In genomic region chr5:115362819-115363714, GRCm38 (mm10) we compare ENCODE assay signal across 12 mouse cellular contexts. TPM values are rescaled to one million over a fixed set of nuclear protein-coding genes. Genes with fewer than 3 reads are reported as not detected.
DNase-seq lines count a peak whose midpoint lies in the region; ATAC-seq lines count a peak whose summit lies in the region.
"Had no signal": no experiment of that assay in that cellular context is flagged by ENCODE, and none has a peak within 500 bp of the region (broad histone marks: within the 10 kb centered on the region; RNA-seq: fewer than 3 reads in every experiment).

No protein-coding gene starts in this region.

- no peaks in the 10 kb centered on the region for H3K27me3 ChIP-seq in kidney, embryonic 15.5 days
- H3K27me3 ChIP-seq in hindbrain, embryonic 12.5 days, result no peaks in the 10 kb centered on the region
- H3K27me3 ChIP-seq in neural tube, embryonic 12.5 days (replicated peaks), result no peaks in the 10 kb centered on the region
- H3K27me3 ChIP-seq: lung, embryonic 15.5 days; stomach, embryonic 15.5 days had no signal

- ATAC-seq in kidney, embryonic 15.5 days (replicated peaks; ENCODE audit: low FRiP score), result no peak
- ATAC-seq in hindbrain, embryonic 12.5 days (ENCODE audit: low FRiP score), result no peak
- peak; percentile 50; the same call in 1 of the 2 replicates for ATAC-seq in neural tube, embryonic 12.5 days (ENCODE audit: low FRiP score, low read depth)
- no peak for ATAC-seq in megakaryocyte progenitor cell, adult 5-6 weeks (replicated peaks; ENCODE audit: poor library complexity)
- ATAC-seq in erythroblast, adult 5-6 weeks (replicated peaks; ENCODE audit: low FRiP score, poor library complexity, severe bottlenecking), result no peak

- H3K9ac ChIP-seq in kidney, embryonic 15.5 days, result no peak overlapping the region
- H3K9ac ChIP-seq in hindbrain, embryonic 12.5 days, result no peak overlapping the region; the same call in 1 of the 2 replicates
- H3K9ac ChIP-seq in neural tube, embryonic 12.5 days, result no peak overlapping the region
- H3K9ac ChIP-seq: lung, embryonic 15.5 days; stomach, embryonic 15.5 days had no signal

- H3K9me3 ChIP-seq in kidney, embryonic 15.5 days (replicated peaks), result no peaks in the 10 kb centered on the region
- no peaks in the 10 kb centered on the region for H3K9me3 ChIP-seq in hindbrain, embryonic 12.5 days (replicated peaks)
- H3K9me3 ChIP-seq in neural tube, embryonic 12.5 days, result no peaks in the 10 kb centered on the region
- H3K9me3 ChIP-seq: lung, embryonic 15.5 days; stomach, embryonic 15.5 days had no signal

- 21% methylated on average over 19 of the region's 19 CpGs for WGBS in kidney, embryonic 15.5 days
- 10% methylated on average over 19 of the region's 19 CpGs for WGBS in hindbrain, embryonic 12.5 days
- WGBS in neural tube, embryonic 12.5 days, result 11% methylated on average over 19 of the region's 19 CpGs

- H3K4me1 ChIP-seq in kidney, embryonic 15.5 days, result peaks cover 16% of the 10 kb centered on the region
- H3K4me1 ChIP-seq in hindbrain, embryonic 12.5 days, result peaks cover 9% of the 10 kb centered on the region; the same call in 1 of the 2 replicates
- H3K4me1 ChIP-seq in neural tube, embryonic 12.5 days, result peaks cover 8% of the 10 kb centered on the region; the same call in 1 of the 2 replicates
- H3K4me1 ChIP-seq: lung, embryonic 15.5 days; stomach, embryonic 15.5 days had no signal

- H3K4me3 ChIP-seq in kidney, embryonic 15.5 days (replicated peaks), result no peak overlapping the region
- H3K4me3 ChIP-seq in hindbrain, embryonic 12.5 days, result no peak overlapping the region
- no peak overlapping the region for H3K4me3 ChIP-seq in neural tube, embryonic 12.5 days
- H3K4me3 ChIP-seq: lung, embryonic 15.5 days; stomach, embryonic 15.5 days had no signal

- H3K36me3 ChIP-seq in kidney, embryonic 15.5 days, result no peaks in the 10 kb centered on the region
- no peaks in the 10 kb centered on the region for H3K36me3 ChIP-seq in hindbrain, embryonic 12.5 days
- no peaks in the 10 kb centered on the region for H3K36me3 ChIP-seq in neural tube, embryonic 12.5 days
- H3K36me3 ChIP-seq: lung, embryonic 15.5 days; stomach, embryonic 15.5 days had no signal

- no peak overlapping the region for H3K27ac ChIP-seq in kidney, embryonic 15.5 days
- peak overlapping the region; percentile 66 for H3K27ac ChIP-seq in hindbrain, embryonic 12.5 days
- peak overlapping the region; percentile 21; the same call in 1 of the 2 replicates for H3K27ac ChIP-seq in neural tube, embryonic 12.5 days
- H3K27ac ChIP-seq: lung, embryonic 15.5 days; stomach, embryonic 15.5 days had no signal

- no peak for DNase-seq in kidney, postnatal 4 days
- DNase-seq in embryo, embryonic 10.5 days (ENCODE audit: low spot score), result peak; percentile 59
- DNase-seq in retina, postnatal 1 day, result no peak
- DNase-seq: cerebellum, adult 9-11 months; heart, postnatal 4 days had no signal

- peak overlapping the region; percentile 7; the same call in 1 of the 2 replicates for H3K4me2 ChIP-seq in kidney, embryonic 15.5 days
- no peak overlapping the region for H3K4me2 ChIP-seq in hindbrain, embryonic 12.5 days (replicated peaks)
- H3K4me2 ChIP-seq in neural tube, embryonic 12.5 days (replicated peaks), result peak overlapping the region; percentile 41
- H3K4me2 ChIP-seq: lung, embryonic 15.5 days; stomach, embryonic 15.5 days had no signal

RNA-seq across cellular contexts. Expression of gene Cox6a1, which starts 14.3 kb away (rescaled TPM):
- polyA plus RNA-seq in kidney, embryonic 15.5 days (2015; fragmentation: Nextera tagmentation; extraction: Ambion mirVana), result 981 and 995 TPM in 2 replicates
- polyA plus RNA-seq in hindbrain, embryonic 12.5 days (2016; fragmentation: Nextera tagmentation; extraction: Ambion mirVana), result 728 and 823 TPM in 2 replicates
- polyA plus RNA-seq in neural tube, embryonic 12.5 days (2016; fragmentation: Nextera tagmentation; extraction: Ambion mirVana), result 884 and 947 TPM in 2 replicates
- total RNA-seq in megakaryocyte progenitor cell, adult 5-6 weeks (2015), result 365 and 372 TPM in 2 replicates
- total RNA-seq in megakaryocyte progenitor cell, adult 5-6 weeks (2017), result 67.5 and 102 TPM in 2 replicates
- 164 and 167 TPM in 2 replicates for total RNA-seq in erythroblast, adult 5-6 weeks (2015; ENCODE audit: low replicate concordance)
- total RNA-seq in erythroblast, adult 5-6 weeks (2017; ENCODE audit: low replicate concordance), result 24.7 and 54.8 TPM in 2 replicates

RNA-seq across cellular contexts. Expression of gene Triap1, which starts 22.0 kb away (rescaled TPM):
- polyA plus RNA-seq in kidney, embryonic 15.5 days (2015; fragmentation: Nextera tagmentation; extraction: Ambion mirVana), result 56.2 and 58.2 TPM in 2 replicates
- 49.5 and 54.5 TPM in 2 replicates for polyA plus RNA-seq in hindbrain, embryonic 12.5 days (2016; fragmentation: Nextera tagmentation; extraction: Ambion mirVana)
- 52.2 and 54.8 TPM in 2 replicates for polyA plus RNA-seq in neural tube, embryonic 12.5 days (2016; fragmentation: Nextera tagmentation; extraction: Ambion mirVana)
- 39.1 and 43.1 TPM in 2 replicates for total RNA-seq in megakaryocyte progenitor cell, adult 5-6 weeks (2015)
- 17.7 and 25.3 TPM in 2 replicates for total RNA-seq in megakaryocyte progenitor cell, adult 5-6 weeks (2017)
- total RNA-seq in erythroblast, adult 5-6 weeks (2015; ENCODE audit: low replicate concordance), result 9.6 and 9.8 TPM in 2 replicates
- total RNA-seq in erythroblast, adult 5-6 weeks (2017; ENCODE audit: low replicate concordance), result 2.8 and 7.7 TPM in 2 replicates

RNA-seq across cellular contexts. Expression of gene Gatc, which starts 22.1 kb away (rescaled TPM):
- polyA plus RNA-seq in kidney, embryonic 15.5 days (2015; fragmentation: Nextera tagmentation; extraction: Ambion mirVana), result 27.9 and 29.2 TPM in 2 replicates
- polyA plus RNA-seq in hindbrain, embryonic 12.5 days (2016; fragmentation: Nextera tagmentation; extraction: Ambion mirVana), result 31.6 and 38.6 TPM in 2 replicates
- polyA plus RNA-seq in neural tube, embryonic 12.5 days (2016; fragmentation: Nextera tagmentation; extraction: Ambion mirVana), result 31.2 and 35.3 TPM in 2 replicates
- total RNA-seq in megakaryocyte progenitor cell, adult 5-6 weeks (2015), result 68.9 and 78.9 TPM in 2 replicates
- 10.7 and 11.2 TPM in 2 replicates for total RNA-seq in megakaryocyte progenitor cell, adult 5-6 weeks (2017)
- 15.0 and 18.4 TPM in 2 replicates for total RNA-seq in erythroblast, adult 5-6 weeks (2015; ENCODE audit: low replicate concordance)
- 1.8 and 4.1 TPM in 2 replicates for total RNA-seq in erythroblast, adult 5-6 weeks (2017; ENCODE audit: low replicate concordance)

RNA-seq across cellular contexts. Expression of gene Srsf9, which starts 36.1 kb away (rescaled TPM):
- 301 and 315 TPM in 2 replicates for polyA plus RNA-seq in kidney, embryonic 15.5 days (2015; fragmentation: Nextera tagmentation; extraction: Ambion mirVana)
- 306 and 309 TPM in 2 replicates for polyA plus RNA-seq in hindbrain, embryonic 12.5 days (2016; fragmentation: Nextera tagmentation; extraction: Ambion mirVana)
- polyA plus RNA-seq in neural tube, embryonic 12.5 days (2016; fragmentation: Nextera tagmentation; extraction: Ambion mirVana), result 314 and 343 TPM in 2 replicates
- total RNA-seq in megakaryocyte progenitor cell, adult 5-6 weeks (2015), result 76.3 and 79.7 TPM in 2 replicates
- total RNA-seq in megakaryocyte progenitor cell, adult 5-6 weeks (2017), result 96.3 and 102 TPM in 2 replicates
- total RNA-seq in erythroblast, adult 5-6 weeks (2015; ENCODE audit: low replicate concordance), result 25.5 and 41.1 TPM in 2 replicates
- 29.1 and 32.1 TPM in 2 replicates for total RNA-seq in erythroblast, adult 5-6 weeks (2017; ENCODE audit: low replicate concordance)
